ENCODE assay signal across 8 mouse cellular contexts in genomic region chr9:107295616-107296015, GRCm38 (mm10). TPM values are rescaled to one million over a fixed set of nuclear protein-coding genes. Genes with fewer than 3 reads are reported as not detected.
A peak's percentile ranks its signal among the peaks of the same experiment; 100 is the strongest.
DNase-seq lines count a peak whose midpoint lies in the region; ATAC-seq and TF ChIP-seq lines count a peak whose summit lies in the region.

No protein-coding gene starts in this region.

- H3K9ac ChIP-seq in liver, embryonic 11.5 days (ENCODE audit: low read depth, low read length) = no peak overlapping the region; the same call in 1 of the 2 replicates
- H3K9ac ChIP-seq in neural tube, embryonic 15.5 days (replicated peaks) = no peak overlapping the region

- peak overlapping the region; percentile 59 for H3K27ac ChIP-seq in embryonic fibroblast, embryonic 13.5 days (ENCODE audit: insufficient read depth, low read length)
- H3K27ac ChIP-seq in liver, embryonic 11.5 days (ENCODE audit: low read depth, low read length) = peak overlapping the region; percentile 91
- no peak overlapping the region for H3K27ac ChIP-seq in neural tube, embryonic 15.5 days (replicated peaks)

- DNase-seq in right cerebral cortex, adult 18-20 months = peak; percentile 52
- no peak for DNase-seq in right cerebral cortex, postnatal 4 days
- DNase-seq in liver, embryonic 11.5 days (ENCODE audit: low spot score) = no peak
- DNase-seq in adrenal gland, postnatal 4 days (ENCODE audit: low spot score in 2 of 2) = no peak
- DNase-seq in kidney, adult 11 months = no peak
- DNase-seq in adrenal gland, adult 2 months = no peak

- TF ChIP-seq POLR2A in embryonic fibroblast, embryonic 13.5 days (IDR thresholded peaks at IDR 0.05; ENCODE audit: low read depth, low read length) = no peak

- H3K4me2 ChIP-seq in liver, embryonic 11.5 days = peak overlapping the region; percentile 97
- H3K4me2 ChIP-seq in neural tube, embryonic 15.5 days = peak overlapping the region; percentile 92; the same call in 1 of the 2 replicates

- H3K4me1 ChIP-seq in embryonic fibroblast, embryonic 13.5 days (ENCODE audit: control insufficient read depth, insufficient read depth, low read length) = peaks cover 2% of the 10 kb centered on the region; the same call in 1 of the 2 replicates
- H3K4me1 ChIP-seq in liver, embryonic 11.5 days (replicated peaks; ENCODE audit: control insufficient read depth, insufficient read depth, low read length) = peaks cover 30% of the 10 kb centered on the region
- H3K4me1 ChIP-seq in neural tube, embryonic 15.5 days = peaks cover 25% of the 10 kb centered on the region

- no peaks in the 10 kb centered on the region for H3K9me3 ChIP-seq in liver, embryonic 11.5 days (ENCODE audit: control insufficient read depth, low read length)
- H3K9me3 ChIP-seq in neural tube, embryonic 15.5 days (replicated peaks) = no peaks in the 10 kb centered on the region

- 21% methylated on average over 4 of the region's 4 CpGs for WGBS in liver, embryonic 11.5 days
- 87% methylated on average over 4 of the region's 4 CpGs for WGBS in neural tube, embryonic 15.5 days

- H3K4me3 ChIP-seq in embryonic fibroblast, embryonic 13.5 days (ENCODE audit: insufficient read depth, low read length) = no peak overlapping the region; the same call in 1 of the 2 replicates
- peak overlapping the region; percentile 75 for H3K4me3 ChIP-seq in liver, embryonic 11.5 days (ENCODE audit: low read depth, low read length)
- H3K4me3 ChIP-seq in neural tube, embryonic 15.5 days (replicated peaks) = peak overlapping the region; percentile 56; the same call in 1 of the 2 replicates

- 0 out of 2 replicates have a peak, but pooled peaks have one; percentile 11 for ATAC-seq in liver, embryonic 11.5 days (replicated peaks; ENCODE audit: low FRiP score)
- no peak for ATAC-seq in neural tube, embryonic 15.5 days (ENCODE audit: low FRiP score)

- H3K27me3 ChIP-seq in liver, embryonic 11.5 days (replicated peaks; ENCODE audit: control insufficient read depth, insufficient read depth, low read length) = peaks cover 3% of the 10 kb centered on the region; the same call in 1 of the 2 replicates
- peaks cover 22% of the 10 kb centered on the region for H3K27me3 ChIP-seq in neural tube, embryonic 15.5 days (replicated peaks)

- TF ChIP-seq CTCF in embryonic fibroblast, embryonic 13.5 days (IDR thresholded peaks at IDR 0.05; ENCODE audit: borderline replicate concordance, insufficient read depth, low read length) = no peak

- H3K36me3 ChIP-seq in liver, embryonic 11.5 days (ENCODE audit: control insufficient read depth, insufficient read depth, low read length) = peaks cover under 1% of the 10 kb centered on the region; the same call in 1 of the 2 replicates
- H3K36me3 ChIP-seq in neural tube, embryonic 15.5 days = peaks cover 4% of the 10 kb centered on the region; the same call in 1 of the 2 replicates

RNA-seq across cellular contexts. Expression of gene Cish, which starts 0.2 kb away (rescaled TPM):
- polyA plus RNA-seq in embryonic fibroblast, embryonic 13.5 days (2011; ENCODE audit: insufficient read length, low read depth, missing spikeins) = 6.4 and 8.5 TPM in 2 replicates
- 6.1 and 9.9 TPM in 2 replicates for polyA plus RNA-seq in liver, embryonic 11.5 days (2014; fragmentation: Nextera tagmentation; extraction: Ambion mirVana)
- polyA plus RNA-seq in neural tube, embryonic 15.5 days (2015; fragmentation: Nextera tagmentation; extraction: Ambion mirVana) = 12.6 and 15.5 TPM in 2 replicates
- 10 to 100 TPM; 17.8 to 22.5 TPM for total RNA-seq in adrenal gland, postnatal 4 days (2021)
- total RNA-seq in adrenal gland, adult 2 months (2021) = 10 to 100 TPM; 13.9 to 18.6 TPM
- 33.3 and 34.8 TPM in 2 replicates for polyA plus RNA-seq in adrenal gland, adult 2 months (2012; rRNA removed)

RNA-seq across cellular contexts. Expression of gene Mapkapk3, which starts 5.9 kb away (rescaled TPM):
- polyA plus RNA-seq in embryonic fibroblast, embryonic 13.5 days (2011; ENCODE audit: insufficient read length, low read depth, missing spikeins) = 17.5 and 28.2 TPM in 2 replicates
- 17.1 and 19.2 TPM in 2 replicates for polyA plus RNA-seq in liver, embryonic 11.5 days (2014; fragmentation: Nextera tagmentation; extraction: Ambion mirVana)
- 2.2 and 9.4 TPM in 2 replicates for polyA plus RNA-seq in neural tube, embryonic 15.5 days (2015; fragmentation: Nextera tagmentation; extraction: Ambion mirVana)
- 10 to 100 TPM; 24.6 to 27.3 TPM for total RNA-seq in adrenal gland, postnatal 4 days (2021)
- total RNA-seq in adrenal gland, adult 2 months (2021) = 10 to 100 TPM; 27.9 to 69.9 TPM
- polyA plus RNA-seq in adrenal gland, adult 2 months (2012; rRNA removed) = 30.9 and 41.7 TPM in 2 replicates

RNA-seq across cellular contexts. Expression of gene Hemk1, which starts 42.5 kb away (rescaled TPM):
- polyA plus RNA-seq in embryonic fibroblast, embryonic 13.5 days (2011; ENCODE audit: insufficient read length, low read depth, missing spikeins) = 10.4 and 14.0 TPM in 2 replicates
- 8.2 and 8.7 TPM in 2 replicates for polyA plus RNA-seq in liver, embryonic 11.5 days (2014; fragmentation: Nextera tagmentation; extraction: Ambion mirVana)
- polyA plus RNA-seq in neural tube, embryonic 15.5 days (2015; fragmentation: Nextera tagmentation; extraction: Ambion mirVana) = 16.3 and 18.2 TPM in 2 replicates
- 10 to 100 TPM; 19.5 to 23.7 TPM for total RNA-seq in adrenal gland, postnatal 4 days (2021)
- total RNA-seq in adrenal gland, adult 2 months (2021) = 10 to 100 TPM; 17.5 to 17.7 TPM
- polyA plus RNA-seq in adrenal gland, adult 2 months (2012; rRNA removed) = 23.5 and 25.5 TPM in 2 replicates

RNA-seq across cellular contexts. Expression of gene 6430571L13Rik, which starts 44.8 kb away (rescaled TPM):
- not detected in 2 replicates for polyA plus RNA-seq in embryonic fibroblast, embryonic 13.5 days (2011; ENCODE audit: insufficient read length, low read depth, missing spikeins)
- polyA plus RNA-seq in liver, embryonic 11.5 days (2014; fragmentation: Nextera tagmentation; extraction: Ambion mirVana) = 0.05 and 0.10 TPM in 2 replicates
- 7.8 and 9.1 TPM in 2 replicates for polyA plus RNA-seq in neural tube, embryonic 15.5 days (2015; fragmentation: Nextera tagmentation; extraction: Ambion mirVana)
- total RNA-seq in adrenal gland, postnatal 4 days (2021) = 1 to 10 TPM; 4.2 to 4.3 TPM
- 1 to 10 TPM in 1 of 2 experiments, under 1 TPM in 1; 0.69 to 1.9 TPM for total RNA-seq in adrenal gland, adult 2 months (2021)
- polyA plus RNA-seq in adrenal gland, adult 2 months (2012; rRNA removed) = 1.3 and 1.4 TPM in 2 replicates
